Mouse (Mus musculus): ENCODE measurements around the gene Trpm6. TPM values are rescaled to one million over a fixed set of nuclear protein-coding genes. Genes with fewer than 3 reads are reported as not detected.

Trpm6 gene
- polyA plus RNA-seq, 1 experiment from 2014 or later = 0.43 TPM

- no peak for ATAC-seq (replicated peaks)
- no peak overlapping the region for H3K9ac ChIP-seq
- H3K27ac ChIP-seq = no peak overlapping the region
- no peaks in the 10 kb centered on the region for H3K36me3 ChIP-seq (replicated peaks)
- H3K4me3 ChIP-seq = no peak overlapping the region
- no peaks in the 10 kb centered on the region for H3K9me3 ChIP-seq
- no peak overlapping the region for H3K4me2 ChIP-seq
- no peaks in the 10 kb centered on the region for H3K4me1 ChIP-seq
- no peaks in the 10 kb centered on the region for H3K27me3 ChIP-seq (replicated peaks)
- WGBS = 64% methylated on average over 1 of the region's 1 CpGs
These were observed 24.3 kb downstream of the Trpm6 start for GRCm38 (mm10) chr19:18774085-18774484.

- ATAC-seq (replicated peaks) = no peak
- H3K4me1 ChIP-seq = no peaks in the 10 kb centered on the region
- no peak overlapping the region for H3K9ac ChIP-seq
- no peaks in the 10 kb centered on the region for H3K36me3 ChIP-seq (replicated peaks)
- WGBS = 87% methylated on average over 1 of the region's 1 CpGs
- no peaks in the 10 kb centered on the region for H3K27me3 ChIP-seq (replicated peaks)
- no peaks in the 10 kb centered on the region for H3K9me3 ChIP-seq
- no peak overlapping the region for H3K4me3 ChIP-seq
- no peak overlapping the region for H3K4me2 ChIP-seq
- H3K27ac ChIP-seq = no peak overlapping the region
These were observed 49.9 kb downstream of the Trpm6 start for GRCm38 (mm10) chr19:18799646-18800045.

DNA sequence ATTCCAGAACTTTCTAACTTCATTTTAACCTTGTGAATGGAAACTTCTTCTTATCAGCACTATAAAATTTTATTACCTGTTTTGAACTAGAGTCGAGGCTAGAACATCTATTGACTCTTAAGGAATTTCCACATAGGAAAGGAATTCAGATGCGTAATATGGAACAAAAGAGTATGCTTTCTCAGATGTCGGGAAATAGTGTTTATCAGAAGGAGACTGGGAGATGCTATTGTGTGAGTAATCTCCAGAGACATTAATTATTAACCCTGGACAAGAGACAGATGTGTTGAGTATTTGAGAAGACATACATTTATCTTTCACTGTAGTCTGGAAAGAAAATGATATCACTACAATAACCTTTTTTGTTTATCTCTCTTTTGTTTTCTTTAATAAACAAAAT lies 61.5 kb downstream of the Trpm6 start:
- no peak overlapping the region for H3K4me2 ChIP-seq
- no peak overlapping the region for H3K27ac ChIP-seq
- no peak overlapping the region for H3K4me3 ChIP-seq
- H3K9ac ChIP-seq = no peak overlapping the region
- no peak for ATAC-seq (replicated peaks)
- H3K36me3 ChIP-seq (replicated peaks) = no peaks in the 10 kb centered on the region
- no peaks in the 10 kb centered on the region for H3K9me3 ChIP-seq
- 82% methylated on average over 3 of the region's 3 CpGs for WGBS
- H3K4me1 ChIP-seq = no peaks in the 10 kb centered on the region
- no peaks in the 10 kb centered on the region for H3K27me3 ChIP-seq (replicated peaks)

GRCm38 (mm10) chr19:18815170-18815569 lies 65.4 kb downstream of the Trpm6 start:
- H3K9me3 ChIP-seq = no peaks in the 10 kb centered on the region
- H3K4me2 ChIP-seq = no peak overlapping the region
- ATAC-seq (replicated peaks) = no peak
- no peaks in the 10 kb centered on the region for H3K36me3 ChIP-seq (replicated peaks)
- no peaks in the 10 kb centered on the region for H3K27me3 ChIP-seq (replicated peaks)
- no peaks in the 10 kb centered on the region for H3K4me1 ChIP-seq
- WGBS = 81% methylated on average over 13 of the region's 13 CpGs
- no peak overlapping the region for H3K9ac ChIP-seq
- H3K4me3 ChIP-seq = no peak overlapping the region
- no peak overlapping the region for H3K27ac ChIP-seq

GRCm38 (mm10) chr19:18817425-18817824 lies 67.6 kb downstream of the Trpm6 start:
- Histone ChIP-seq H3K36me3 (replicated peaks) (no peaks in the 10 kb centered on the region), H3K27ac (no peak overlapping the region), H3K4me2 (no peak overlapping the region), H3K27me3 (replicated peaks) (no peaks in the 10 kb centered on the region), H3K9me3 (no peaks in the 10 kb centered on the region), H3K4me3 (no peak overlapping the region), H3K4me1 (no peaks in the 10 kb centered on the region), H3K9ac (no peak overlapping the region)
- ATAC-seq (replicated peaks) = no peak
- 77% methylated on average over 2 of the region's 2 CpGs for WGBS

- ATAC-seq (replicated peaks) = no peak
- H3K9ac ChIP-seq = no peak overlapping the region
- no peaks in the 10 kb centered on the region for H3K36me3 ChIP-seq (replicated peaks)
- H3K4me2 ChIP-seq = no peak overlapping the region
- WGBS = 84% methylated on average over 2 of the region's 2 CpGs
- no peaks in the 10 kb centered on the region for H3K9me3 ChIP-seq
- H3K4me3 ChIP-seq = no peak overlapping the region
- no peaks in the 10 kb centered on the region for H3K4me1 ChIP-seq
- no peak overlapping the region for H3K27ac ChIP-seq
- H3K27me3 ChIP-seq (replicated peaks) = no peaks in the 10 kb centered on the region
These were observed 78.8 kb downstream of the Trpm6 start for GRCm38 (mm10) chr19:18828601-18829000.

DNA sequence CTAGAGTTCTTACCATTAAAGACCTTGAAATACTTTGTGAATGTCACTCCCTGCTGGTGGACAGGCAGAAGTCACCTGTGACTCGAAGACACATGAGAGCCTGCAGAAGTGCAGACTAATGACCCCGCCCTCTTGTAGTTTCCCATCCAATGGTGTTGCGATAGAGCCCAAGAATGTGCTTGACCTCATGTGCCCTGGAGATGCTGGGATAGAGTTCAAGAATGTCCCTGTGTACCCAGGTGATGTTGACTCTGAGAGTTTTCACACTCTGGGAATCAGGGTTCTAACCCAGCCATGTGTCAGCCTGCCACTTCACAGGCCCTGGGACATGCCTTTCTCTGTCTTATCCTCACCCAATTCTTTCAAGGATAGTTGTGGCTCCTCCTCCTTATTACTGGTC lies 81.4 kb downstream of the Trpm6 start:
- Histone ChIP-seq H3K9me3 (no peaks in the 10 kb centered on the region), H3K27me3 (replicated peaks) (no peaks in the 10 kb centered on the region), H3K27ac (no peak overlapping the region), H3K4me2 (no peak overlapping the region), H3K9ac (no peak overlapping the region), H3K4me1 (no peaks in the 10 kb centered on the region), H3K4me3 (no peak overlapping the region), H3K36me3 (replicated peaks) (no peaks in the 10 kb centered on the region)
- WGBS = 78% methylated on average over 3 of the region's 3 CpGs
- no peak for ATAC-seq (replicated peaks)

GRCm38 (mm10) chr19:18834971-18835370 lies 85.2 kb downstream of the Trpm6 start:
- Histone ChIP-seq H3K36me3 (replicated peaks) (no peaks in the 10 kb centered on the region), H3K4me2 (no peak overlapping the region), H3K27ac (no peak overlapping the region), H3K27me3 (replicated peaks) (no peaks in the 10 kb centered on the region), H3K4me1 (no peaks in the 10 kb centered on the region), H3K9ac (no peak overlapping the region), H3K9me3 (no peaks in the 10 kb centered on the region), H3K4me3 (no peak overlapping the region)
- peak; percentile 65; the same call in 1 of the 2 replicates for ATAC-seq (replicated peaks)
- 11% methylated on average over 6 of the region's 6 CpGs for WGBS

GRCm38 (mm10) chr19:18841789-18842562 lies 92.2 kb downstream of the Trpm6 start:
- no peak for ATAC-seq (replicated peaks)
- no peak overlapping the region for H3K27ac ChIP-seq
- H3K9me3 ChIP-seq = no peaks in the 10 kb centered on the region
- H3K4me2 ChIP-seq = no peak overlapping the region
- no peaks in the 10 kb centered on the region for H3K36me3 ChIP-seq (replicated peaks)
- WGBS = 83% methylated on average over 19 of the region's 19 CpGs
- H3K4me1 ChIP-seq = no peaks in the 10 kb centered on the region
- H3K4me3 ChIP-seq = no peak overlapping the region
- no peak overlapping the region for H3K9ac ChIP-seq
- no peaks in the 10 kb centered on the region for H3K27me3 ChIP-seq (replicated peaks)

DNA sequence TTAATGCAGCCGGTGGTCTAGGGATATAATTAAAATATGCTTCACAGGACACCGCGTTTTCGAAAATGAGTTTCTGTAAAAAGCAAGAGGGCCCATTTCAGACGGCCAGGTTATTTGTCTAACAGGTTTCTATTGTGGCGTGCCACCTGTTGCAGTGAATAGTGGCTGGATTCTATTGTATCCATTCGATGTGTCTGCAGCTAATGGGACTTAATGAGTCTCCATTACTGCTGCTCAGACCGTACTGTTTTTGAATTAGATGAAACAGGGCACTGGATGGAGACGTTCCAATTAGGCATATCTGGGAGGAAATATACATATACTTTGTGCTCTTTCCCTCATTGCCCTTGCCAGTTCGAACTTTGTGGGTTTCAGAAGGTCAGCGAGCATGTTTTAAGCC lies 92.8 kb downstream of the Trpm6 start:
- Histone ChIP-seq H3K9ac (no peak overlapping the region), H3K4me1 (no peaks in the 10 kb centered on the region), H3K4me2 (no peak overlapping the region), H3K9me3 (no peaks in the 10 kb centered on the region), H3K36me3 (replicated peaks) (no peaks in the 10 kb centered on the region), H3K27me3 (replicated peaks) (no peaks in the 10 kb centered on the region), H3K27ac (no peak overlapping the region), H3K4me3 (no peak overlapping the region)
- 77% methylated on average over 11 of the region's 11 CpGs for WGBS
- ATAC-seq (replicated peaks) = no peak

GRCm38 (mm10) chr19:18846336-18846735 lies 96.6 kb downstream of the Trpm6 start:
- Histone ChIP-seq H3K4me2 (no peak overlapping the region), H3K9ac (no peak overlapping the region), H3K27ac (no peak overlapping the region), H3K9me3 (no peaks in the 10 kb centered on the region), H3K4me3 (no peak overlapping the region), H3K4me1 (no peaks in the 10 kb centered on the region), H3K27me3 (replicated peaks) (no peaks in the 10 kb centered on the region), H3K36me3 (replicated peaks) (no peaks in the 10 kb centered on the region)
- ATAC-seq (replicated peaks) = no peak
- WGBS = 97% methylated on average over 4 of the region's 4 CpGs

- Histone ChIP-seq H3K27me3 (replicated peaks) (no peaks in the 10 kb centered on the region), H3K27ac (no peak overlapping the region), H3K4me2 (no peak overlapping the region), H3K9me3 (no peaks in the 10 kb centered on the region), H3K4me3 (no peak overlapping the region), H3K4me1 (peaks cover 7% of the 10 kb centered on the region), H3K9ac (no peak overlapping the region), H3K36me3 (replicated peaks) (no peaks in the 10 kb centered on the region)
- no peak for ATAC-seq (replicated peaks)
- 61% methylated on average over 4 of the region's 4 CpGs for WGBS
These were observed 118.5 kb downstream of the Trpm6 start for GRCm38 (mm10) chr19:18868311-18868710.
